Mouse (Mus musculus) adrenal gland, postnatal 4 days (tissue): ENCODE data around the gene Rinl. TPM values are rescaled to one million over a fixed set of nuclear protein-coding genes. Genes with fewer than 3 reads are reported as not detected.
A peak's percentile ranks its signal among the peaks of the same experiment; 100 is the strongest.

Experiments
- DNase-seq, 2 experiments: peaks; one replicate each; pipeline ENCODE4 v3.0.0; 2021 to 2022; ENCODE audit warnings: low spot score in 2 of 2, mixed read lengths in 2 of 2
- total RNA-seq, 2 experiments: library from RNA; stranded (reverse); gene quantifications; 2 replicates each; pipeline ENCODE4 v1.2.3; 2021

The Rinl gene
- total RNA-seq, 2 experiments from 2014 or later: 2.2 to 4.2 TPM

DNA sequence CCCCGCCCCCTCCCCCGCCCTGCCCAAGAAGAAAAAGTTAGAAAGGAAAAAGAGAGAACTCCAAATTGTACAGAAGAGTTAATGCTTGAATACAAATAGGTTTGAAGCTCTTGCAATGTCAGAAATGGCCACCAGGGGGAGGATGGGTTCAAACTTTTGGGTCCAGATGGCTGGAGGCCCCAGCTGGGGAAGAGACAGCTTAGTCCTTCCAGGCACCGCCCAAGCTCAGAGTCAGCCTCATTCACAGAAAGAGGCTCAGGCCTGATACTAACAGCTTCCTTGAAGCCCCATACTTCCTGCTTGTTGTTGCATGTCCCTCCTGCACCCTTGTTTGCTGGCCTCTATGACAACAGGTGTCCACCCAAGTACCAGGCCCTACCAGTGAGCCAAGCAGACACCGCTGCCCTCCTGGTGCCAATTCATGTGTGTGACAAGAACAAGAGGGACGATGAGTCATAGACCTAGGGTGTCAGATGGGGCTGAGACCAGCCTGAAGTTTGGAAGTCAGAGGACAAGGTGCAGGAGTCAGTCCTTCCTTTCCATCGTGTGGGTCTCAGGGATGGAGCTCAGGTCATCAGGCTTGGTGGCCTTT is 8.6 kb upstream of the Rinl start:
- peak; percentile 82 to 83 for DNase-seq

DNA sequence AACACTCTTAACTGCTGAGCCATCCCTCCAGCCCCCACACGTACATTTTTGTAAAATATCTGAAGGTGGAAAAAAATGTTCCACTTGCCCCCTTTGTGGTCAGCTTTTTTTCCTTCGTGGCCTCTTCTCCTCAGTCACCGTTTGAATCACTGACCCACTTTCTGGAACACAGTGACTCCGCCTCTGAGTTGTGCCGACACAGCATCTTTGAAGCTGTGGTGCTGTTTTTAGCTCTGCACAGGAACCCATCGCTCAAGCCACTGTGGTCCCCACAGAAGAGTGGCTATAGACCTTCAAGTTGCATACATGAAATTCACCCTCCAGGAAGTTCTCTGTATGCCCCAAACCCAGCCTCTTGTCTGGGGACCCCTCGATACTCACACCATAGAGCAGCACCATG is 7.9 kb upstream of the Rinl start:
- no peak for DNase-seq

DNA sequence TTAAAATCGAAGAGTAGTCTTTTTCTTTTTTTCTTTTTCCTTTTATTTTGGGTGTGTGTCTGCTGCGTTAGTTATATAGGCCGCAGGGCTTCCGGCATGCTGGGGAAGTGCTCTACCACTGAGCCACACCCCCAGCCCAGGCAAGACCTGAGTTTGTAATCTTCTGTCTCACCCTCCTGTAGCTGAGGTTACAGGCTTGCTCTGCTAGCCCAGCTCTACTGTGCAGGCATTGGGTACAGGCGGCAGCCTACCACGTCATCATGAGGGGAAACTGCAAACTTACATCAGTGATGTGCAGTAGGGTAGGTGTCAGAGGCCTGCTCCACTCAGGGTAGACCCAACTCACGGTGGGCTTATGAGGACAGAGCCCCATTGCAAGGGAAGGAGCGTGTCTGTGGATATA is 7.5 kb upstream of the Rinl start:
- DNase-seq: no peak

DNA sequence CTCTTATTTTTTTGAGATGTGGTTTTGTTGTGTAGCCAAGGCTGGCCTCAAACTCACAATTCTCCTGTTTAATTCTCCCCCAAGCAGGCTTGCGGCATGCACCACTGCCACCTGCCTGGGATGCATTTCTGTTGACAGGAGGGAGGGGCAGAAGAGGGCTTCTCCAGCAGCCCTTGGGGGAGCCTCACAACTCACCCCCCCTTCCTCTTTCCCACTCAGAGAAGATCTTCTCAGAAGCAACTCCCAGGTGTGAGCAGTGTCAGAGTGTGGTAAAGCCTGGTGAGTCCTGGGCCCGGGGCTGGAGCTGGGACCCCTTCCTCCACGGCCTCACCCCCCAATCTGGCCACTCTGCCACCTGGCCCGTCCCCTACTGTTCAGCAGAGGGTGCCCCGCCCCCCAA is 3.6 kb upstream of the Rinl start:
- no peak for DNase-seq

DNA sequence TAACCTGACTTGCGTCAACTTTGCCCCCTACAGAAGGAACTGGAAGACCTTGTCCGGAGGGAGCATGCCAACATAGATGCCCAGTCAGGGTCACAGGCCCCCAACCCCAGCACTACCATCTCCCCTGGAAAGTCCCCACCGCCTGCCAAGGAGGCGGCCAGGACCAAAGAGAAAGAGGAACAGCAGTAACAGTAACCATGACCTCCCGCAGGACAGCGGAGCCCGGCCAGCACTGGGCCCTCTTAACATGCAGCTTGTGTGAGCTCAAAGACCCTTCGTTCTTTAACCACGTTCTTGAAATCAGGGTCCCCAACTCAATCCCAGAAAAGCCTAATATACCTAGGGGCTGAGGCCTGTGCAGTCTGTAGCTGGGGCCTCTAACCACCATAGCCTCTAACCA is 885 bp upstream of the Rinl start:
- no peak for DNase-seq

DNA sequence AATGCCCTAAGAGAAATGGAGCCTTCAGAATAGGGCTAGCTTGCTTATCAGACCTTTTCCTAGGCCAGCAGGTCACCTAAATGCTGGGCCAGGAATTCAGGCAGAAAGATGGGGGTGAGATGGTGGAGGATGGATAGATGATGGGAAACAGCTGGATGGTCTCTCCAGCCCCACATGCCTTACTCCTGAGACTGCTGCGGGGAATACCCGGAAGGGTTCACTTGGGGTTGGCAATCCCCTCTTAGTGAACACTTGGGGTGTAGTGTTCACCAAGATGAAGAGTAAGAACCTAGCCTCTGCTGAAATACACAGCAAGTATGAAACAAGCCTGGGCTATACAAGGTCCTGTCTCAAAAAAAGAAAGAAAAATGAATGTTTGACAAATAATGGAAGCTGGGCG is 466 bp downstream of the Rinl start:
- DNase-seq: no peak

DNA sequence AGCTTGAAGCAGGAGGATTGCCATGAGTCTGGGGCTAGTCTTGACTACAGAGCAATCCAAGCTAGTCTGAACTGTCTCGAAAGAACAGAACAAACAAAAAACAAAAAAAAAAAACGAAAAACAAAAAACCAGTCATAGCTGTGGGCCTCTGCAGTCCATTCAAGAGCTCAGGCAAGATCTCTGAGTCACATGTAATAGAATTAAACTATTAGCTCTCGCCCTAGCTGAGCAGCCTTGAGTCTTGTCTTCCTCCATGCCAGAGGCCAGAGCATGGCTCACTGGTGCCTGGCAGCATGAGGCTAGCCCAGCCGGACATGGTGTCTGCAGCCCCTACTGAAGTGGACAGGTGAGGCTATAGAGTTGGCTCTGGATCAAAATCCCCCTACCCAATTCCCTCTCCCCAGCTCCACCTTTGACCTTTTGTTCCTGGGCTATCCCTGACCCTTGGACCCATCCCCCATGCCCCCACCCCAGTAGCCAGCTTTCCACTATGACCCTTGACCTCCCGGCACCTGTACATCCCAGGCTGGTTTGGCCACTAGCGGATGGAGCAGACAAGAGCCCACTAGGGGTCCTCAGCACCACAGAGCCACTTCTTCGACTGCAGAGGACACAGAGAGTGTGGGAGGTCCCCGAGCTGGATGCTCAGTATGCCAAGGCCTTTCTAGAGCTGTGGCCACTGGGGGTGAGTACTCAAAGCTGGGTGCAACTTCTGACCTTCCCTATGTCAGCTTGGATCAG is 1.5 kb downstream of the Rinl start:
- no peak for DNase-seq

DNA sequence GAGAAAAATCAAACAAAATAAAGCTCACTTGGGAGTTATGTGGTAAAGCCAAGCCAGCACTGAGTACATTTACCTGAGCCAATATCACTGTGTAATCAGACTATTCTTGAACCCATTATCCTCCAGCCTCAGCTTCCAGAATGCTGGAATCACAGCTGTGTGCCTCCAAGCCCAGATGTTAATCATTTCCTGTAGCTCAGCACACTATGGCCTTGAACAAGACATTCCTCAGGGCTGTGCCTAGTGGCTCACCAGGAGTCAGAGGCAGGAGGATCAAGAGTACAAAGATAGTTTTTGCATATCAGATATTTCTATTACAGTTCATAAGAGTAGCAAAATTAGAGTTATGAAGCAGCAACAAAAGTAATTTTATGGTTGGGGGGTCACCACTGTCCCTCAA is 2.9 kb downstream of the Rinl start:
- no peak for DNase-seq

DNA sequence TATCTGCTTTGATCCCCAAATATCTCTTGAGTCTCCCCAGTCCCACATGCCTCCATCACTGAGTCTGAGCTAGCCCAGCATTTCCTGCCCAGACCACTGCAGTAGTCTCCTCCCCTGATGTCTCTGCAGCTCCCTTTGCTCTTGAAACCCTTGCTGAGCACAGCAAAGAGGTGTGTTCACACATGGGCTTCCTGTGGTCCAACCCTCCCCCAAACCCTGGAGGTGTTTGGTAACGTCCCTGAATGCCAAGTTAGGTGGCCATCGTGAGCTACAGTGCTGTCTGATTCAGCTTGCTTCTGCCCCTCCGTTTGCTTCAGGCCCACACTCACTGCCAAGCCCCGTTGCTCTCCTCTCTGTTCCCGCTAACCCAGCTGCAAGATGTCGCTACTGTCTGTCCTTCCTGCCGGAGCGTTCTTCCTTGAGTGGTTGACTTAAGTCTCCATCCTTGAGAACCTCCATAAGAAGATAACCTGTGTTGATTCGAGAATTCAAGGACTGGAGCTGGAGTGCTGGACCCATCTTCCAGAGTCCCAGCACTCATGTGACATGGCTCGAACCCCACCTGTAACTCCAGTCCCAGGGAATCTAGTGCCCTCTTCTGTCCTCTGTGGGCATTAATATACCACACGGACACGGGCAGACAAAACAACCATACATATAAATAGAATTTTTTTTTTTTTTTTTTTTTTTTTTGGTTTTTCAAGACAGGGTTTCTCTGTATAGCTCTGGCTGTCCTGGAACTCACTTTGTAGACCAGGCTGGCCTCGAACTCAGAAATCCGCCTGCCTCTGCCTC is 3.8 kb downstream of the Rinl start:
- no peak for DNase-seq

DNA sequence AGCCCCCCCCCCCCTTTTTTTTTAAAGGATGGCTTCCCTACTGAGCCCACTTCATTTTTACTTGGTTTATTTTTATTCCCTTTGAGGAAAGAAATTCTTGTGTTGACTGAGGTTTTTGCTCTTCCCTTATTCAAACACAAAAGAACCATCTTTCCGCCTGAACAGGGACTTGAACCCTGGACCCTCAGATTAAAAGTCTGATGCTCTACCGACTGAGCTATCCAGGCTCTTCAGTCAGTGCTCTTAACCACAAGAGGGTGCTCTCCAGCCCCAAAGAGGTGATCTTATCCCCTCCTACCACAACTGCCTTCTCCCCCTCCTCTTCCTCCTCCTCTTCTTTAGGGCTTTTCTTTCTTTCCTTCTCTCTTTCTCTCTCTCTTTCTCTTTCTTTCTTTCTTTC is 5.1 kb downstream of the Rinl start:
- DNase-seq: no peak

DNA sequence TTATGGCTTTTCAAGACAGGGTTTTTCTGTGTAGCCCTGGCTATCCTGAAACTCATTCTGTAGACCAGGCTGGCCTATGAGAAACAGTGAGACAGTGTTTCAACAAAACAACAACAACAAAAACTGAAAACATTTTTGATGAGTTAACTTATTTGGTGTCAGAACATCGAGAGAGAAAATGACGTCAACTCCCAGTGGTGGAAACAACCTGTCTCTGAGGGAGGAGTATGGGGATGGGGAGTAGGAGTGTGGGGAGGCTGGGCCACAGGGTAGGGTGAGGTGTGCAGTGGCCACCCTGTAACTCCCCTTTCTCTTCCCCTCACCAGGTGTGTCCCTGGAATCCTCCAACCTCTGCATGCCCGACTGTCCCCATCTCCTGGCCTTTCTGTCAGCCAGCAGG is 5.7 kb downstream of the Rinl start:
- DNase-seq: no peak

DNA sequence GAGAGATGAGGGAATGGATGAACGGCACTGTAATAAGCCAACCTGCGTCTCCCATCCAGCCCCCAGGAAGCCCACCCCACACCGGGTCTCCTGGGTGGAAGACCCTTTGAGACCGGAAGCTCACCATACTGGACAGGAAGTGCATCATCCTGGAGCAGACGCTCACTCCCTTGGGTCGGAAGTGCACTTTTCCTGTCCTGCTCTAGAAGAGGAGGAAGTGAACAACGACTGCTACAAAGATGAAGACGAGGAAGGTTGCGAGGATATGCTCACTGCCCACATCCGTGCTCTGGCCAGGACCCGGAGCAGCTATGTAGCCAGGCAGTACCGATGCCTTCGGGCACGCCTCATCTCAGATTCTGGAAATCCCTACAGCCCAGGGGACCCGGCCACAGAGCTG is 7.1 kb downstream of the Rinl start:
- no peak for DNase-seq

DNA sequence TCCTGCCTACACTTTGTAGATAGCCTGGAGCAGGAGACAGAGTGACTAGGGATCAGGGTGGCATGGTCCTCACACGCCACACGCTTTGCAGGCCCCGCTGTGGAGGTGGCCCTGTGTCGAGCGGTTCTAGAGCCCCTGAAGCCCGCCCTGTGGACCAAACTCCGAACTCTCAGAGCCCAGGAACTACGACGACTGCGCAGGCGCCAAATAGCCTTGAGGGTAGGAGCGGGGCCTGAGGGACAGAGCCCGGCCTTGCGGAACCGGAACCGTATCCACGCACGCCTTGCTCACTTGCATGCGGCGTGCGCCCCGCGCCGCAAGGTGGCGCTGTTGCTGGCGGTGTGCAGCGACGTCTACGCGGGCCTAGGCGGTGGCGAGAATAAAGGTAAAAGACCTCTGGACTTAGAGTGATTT is 7.8 kb downstream of the Rinl start:
- peak; percentile 67 to 77 for DNase-seq

DNA sequence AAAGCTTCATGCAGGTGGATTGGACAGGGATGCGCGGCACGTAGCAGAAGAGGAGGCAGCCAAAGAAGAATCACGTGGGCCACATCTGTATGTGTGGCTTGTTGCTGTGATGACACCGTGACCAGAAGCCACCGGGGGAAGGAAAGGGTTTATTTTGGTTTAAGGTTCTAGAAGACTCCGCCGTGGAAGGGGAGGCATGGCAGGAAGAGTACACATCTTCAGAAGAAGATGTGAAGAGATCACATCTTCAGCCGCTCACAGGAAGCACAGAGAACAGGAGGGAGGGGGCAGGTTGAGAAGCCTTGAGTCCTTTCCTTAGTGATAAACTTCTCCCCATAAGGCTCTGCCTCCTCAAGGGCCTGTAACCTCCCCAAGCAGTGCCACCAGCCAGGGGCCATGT is 11.2 kb downstream of the Rinl start:
- no peak for DNase-seq

DNA sequence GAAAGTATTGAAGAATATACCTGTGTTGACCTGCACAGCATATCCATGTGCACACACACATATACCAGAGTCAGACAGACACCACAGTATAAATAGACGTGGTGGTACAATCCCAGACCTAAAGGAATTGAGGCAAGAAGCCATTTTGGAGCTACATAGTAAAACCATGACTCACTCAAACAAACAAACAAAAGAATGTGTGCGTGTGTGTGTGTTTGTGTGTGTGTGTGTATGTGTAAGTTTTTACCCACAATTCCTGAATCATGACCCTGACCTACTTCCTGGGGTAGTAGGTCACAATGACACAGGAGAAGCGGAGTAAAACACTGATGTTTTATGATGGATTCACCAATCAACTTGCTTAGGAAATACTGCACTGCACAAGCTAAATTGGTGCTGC is 12.7 kb downstream of the Rinl start:
- no peak for DNase-seq

DNA sequence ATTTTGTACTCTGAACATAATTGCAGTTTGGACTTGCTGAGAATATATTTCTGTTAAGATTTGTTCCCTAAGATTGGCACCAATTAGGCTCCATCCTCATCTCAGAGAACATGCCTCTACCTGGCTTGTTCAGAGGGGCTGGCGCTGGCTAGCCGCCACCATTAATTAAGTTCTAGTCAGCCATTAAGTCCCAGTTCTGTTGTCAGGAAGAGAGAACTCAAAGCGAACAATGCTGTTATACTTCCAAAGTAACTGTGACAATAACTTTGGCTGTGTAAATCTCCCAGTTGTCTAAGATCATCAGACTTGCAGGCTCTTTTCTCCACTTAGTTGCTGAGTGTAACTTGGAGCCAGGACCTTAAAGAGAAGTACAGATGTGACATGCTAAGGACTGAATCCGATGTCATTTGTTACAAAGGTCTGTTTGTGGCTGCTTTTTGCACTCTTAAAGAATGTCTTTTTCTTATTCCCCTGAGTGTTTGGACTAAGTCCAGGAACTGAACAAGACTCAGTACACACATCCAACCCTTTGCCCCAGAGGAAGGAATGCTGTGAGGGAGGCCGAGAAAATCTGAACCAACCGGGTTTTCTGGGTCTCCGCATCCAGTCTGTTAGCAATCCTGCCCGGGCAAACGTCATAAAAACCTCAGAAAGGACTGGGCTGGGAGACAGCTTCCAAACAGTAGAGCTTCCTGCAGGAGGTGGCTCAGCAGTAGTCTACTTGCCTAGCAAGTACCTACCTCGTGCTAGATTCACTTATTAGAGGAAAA is 13.3 kb downstream of the Rinl start:
- DNase-seq: no peak

DNA sequence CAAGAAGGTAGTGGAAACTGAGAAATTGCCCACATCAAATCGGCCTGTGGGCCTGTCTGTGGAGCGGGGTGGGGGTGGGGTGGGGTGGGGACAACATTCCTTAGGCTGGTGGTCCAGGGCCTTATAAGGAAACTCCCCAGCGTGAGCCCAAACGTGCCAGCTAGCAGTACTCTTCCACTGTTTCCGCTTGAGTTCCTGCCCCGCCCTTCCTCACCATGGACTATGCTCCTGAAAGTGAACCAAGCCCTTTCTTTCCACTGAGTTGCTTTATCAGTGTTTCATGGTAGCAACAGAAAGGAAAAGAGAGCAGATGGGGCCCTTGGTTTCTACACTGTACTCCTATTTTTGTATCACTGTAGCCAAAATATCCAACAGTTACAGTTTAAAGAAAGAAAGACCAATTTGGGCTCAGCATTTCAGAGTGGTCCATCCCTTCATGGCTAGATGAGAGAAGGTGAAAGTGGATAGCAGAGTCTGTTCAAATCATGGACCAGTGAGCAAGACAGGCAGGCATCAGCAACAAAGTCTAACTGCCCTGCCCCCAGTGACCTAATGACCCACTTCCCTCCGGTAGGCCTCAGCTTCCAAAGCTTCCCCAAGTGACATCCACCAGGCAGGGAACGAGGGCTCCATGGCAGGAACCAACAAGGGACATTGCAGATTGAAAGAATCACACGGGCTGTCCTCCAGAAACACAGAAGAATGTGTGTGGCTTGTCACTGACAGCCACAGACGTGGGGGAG is 14.2 kb downstream of the Rinl start:
- DNase-seq: no peak

DNA sequence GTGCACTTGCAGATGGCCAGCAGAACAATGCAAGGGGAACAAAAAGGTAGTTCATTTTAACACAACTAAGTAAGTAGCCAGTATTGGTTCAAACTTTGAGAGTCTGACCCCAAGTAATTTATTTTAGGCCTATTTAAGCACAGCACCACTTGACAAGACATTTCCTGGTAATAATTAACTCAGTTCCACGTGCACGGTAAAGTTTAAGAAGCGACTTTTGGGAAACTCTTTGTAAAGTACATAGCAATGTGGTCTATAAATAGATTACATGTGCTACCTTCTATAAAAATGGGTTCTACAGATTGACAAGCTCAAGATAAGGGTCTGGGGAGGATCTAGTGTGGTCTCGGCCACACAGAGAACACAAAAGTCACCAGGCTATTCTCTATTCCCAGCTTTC is 15.0 kb downstream of the Rinl start:
- no peak for DNase-seq

DNA sequence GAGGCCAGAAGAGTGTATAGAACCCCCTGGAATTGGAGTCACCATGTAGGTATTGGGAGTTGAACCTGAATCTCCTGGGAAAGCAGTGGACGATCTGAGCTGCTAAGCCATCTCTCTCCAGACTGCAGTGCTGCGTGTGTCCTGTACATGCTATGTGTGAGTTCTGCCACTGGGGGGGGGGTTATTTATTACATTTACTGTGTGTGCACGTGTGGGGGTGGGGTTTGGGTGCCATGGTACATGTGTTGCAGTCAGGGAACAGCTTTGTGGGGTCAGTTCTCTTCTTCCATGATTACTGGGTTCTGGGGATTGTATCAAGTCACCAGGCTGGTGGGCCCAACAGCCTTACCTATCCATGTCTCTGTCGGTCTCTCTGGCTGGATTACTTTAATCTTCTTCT is 18.1 kb downstream of the Rinl start:
- no peak for DNase-seq

DNA sequence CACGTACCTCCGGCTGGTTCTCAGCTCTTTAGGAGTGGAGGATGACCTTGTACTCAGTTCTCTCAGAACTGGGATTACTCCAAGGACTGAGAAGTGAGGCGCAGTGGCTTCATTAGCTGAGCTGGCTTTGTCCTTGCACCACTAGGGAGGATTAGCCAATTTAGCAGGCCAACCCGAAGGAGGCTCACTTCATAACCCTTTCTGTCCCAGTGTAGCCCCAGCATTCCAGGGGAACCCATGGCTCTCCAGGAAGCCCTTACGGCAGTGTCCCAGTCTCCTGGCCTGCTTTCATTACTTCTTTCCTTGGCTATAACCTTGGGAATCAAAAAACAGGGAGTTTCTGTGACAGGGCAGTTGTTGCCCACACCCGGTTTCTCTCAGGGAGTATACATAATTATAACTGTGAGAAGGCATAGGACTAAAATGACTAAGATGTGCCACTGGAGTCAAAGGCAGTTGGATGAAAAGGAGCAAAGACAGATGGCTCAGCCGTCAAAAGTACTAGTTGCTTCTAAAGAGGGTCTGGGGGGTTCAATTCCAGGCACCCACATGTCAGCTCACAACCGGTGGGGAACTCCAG is 19.0 kb downstream of the Rinl start:
- DNase-seq: no peak
